Mouse (Mus musculus) midbrain, embryonic 12.5 days (tissue): ENCODE measurements around the gene Stk10. TPM values are rescaled to one million over a fixed set of nuclear protein-coding genes. Genes with fewer than 3 reads are reported as not detected.

Source experiments
- ATAC-seq: fragments of 200-750 bp; cut with Nextera tagmentation; 2 replicates; pipeline ENCODE4 v1.8.0; 2017; ENCODE audit warnings: low read depth, moderate TSS enrichment, moderate library complexity; ENCODE audit not compliant: low FRiP score
- H3K27ac ChIP-seq: fragments of 300-500 bp; sonication (generic); replicated peaks from 2 replicates; pipeline ENCODE4 v1.5.1; 2016; ENCODE audit warnings: mild to moderate bottlenecking
- H3K27me3 ChIP-seq: fragments of 300-500 bp; sonication (generic); 2 replicates; pipeline ENCODE4 v1.6.1; 2016; ENCODE audit warnings: mild to moderate bottlenecking
- H3K36me3 ChIP-seq: fragments of 300-500 bp; sonication (generic); 2 replicates; pipeline ENCODE4 v1.6.1; 2016
- H3K4me1 ChIP-seq: fragments of 300-500 bp; sonication (generic); 2 replicates; pipeline ENCODE4 v1.6.1; 2016
- H3K4me2 ChIP-seq: fragments of 300-500 bp; sonication (generic); replicated peaks from 2 replicates; pipeline ENCODE4 v1.6.1; 2016; ENCODE audit warnings: mild to moderate bottlenecking, moderate library complexity
- H3K4me3 ChIP-seq: fragments of 300-500 bp; sonication (generic); 2 replicates; pipeline ENCODE4 v1.5.1; 2016; ENCODE audit warnings: mild to moderate bottlenecking
- H3K9ac ChIP-seq: fragments of 300-500 bp; sonication (generic); replicated peaks from 2 replicates; pipeline ENCODE4 v1.6.1; 2016; ENCODE audit warnings: mild to moderate bottlenecking, moderate library complexity
- H3K9me3 ChIP-seq: fragments of 300-500 bp; sonication (generic); 2 replicates; pipeline ENCODE4 v1.6.1; 2016; ENCODE audit warnings: mild to moderate bottlenecking
- WGBS: fragments of 180-500 bp; shearing (Covaris S2); methylation state at CpG from one replicate; pipeline ENCODE4 v1.1.7; 2016; 5-methylcytosine and 5-hydroxymethylcytosine counted together
- polyA plus RNA-seq: library from polyadenylated mRNA; unstranded; fragments of >200 nt; fragmentation: Nextera tagmentation; extraction: Ambion mirVana; gene quantifications from 2 replicates; pipeline ENCODE4 v1.2.1, GENCODE M21; 2016

Stk10 gene
- polyA plus RNA-seq, 1 experiment from 2014 or later = 1.8 TPM

DNA sequence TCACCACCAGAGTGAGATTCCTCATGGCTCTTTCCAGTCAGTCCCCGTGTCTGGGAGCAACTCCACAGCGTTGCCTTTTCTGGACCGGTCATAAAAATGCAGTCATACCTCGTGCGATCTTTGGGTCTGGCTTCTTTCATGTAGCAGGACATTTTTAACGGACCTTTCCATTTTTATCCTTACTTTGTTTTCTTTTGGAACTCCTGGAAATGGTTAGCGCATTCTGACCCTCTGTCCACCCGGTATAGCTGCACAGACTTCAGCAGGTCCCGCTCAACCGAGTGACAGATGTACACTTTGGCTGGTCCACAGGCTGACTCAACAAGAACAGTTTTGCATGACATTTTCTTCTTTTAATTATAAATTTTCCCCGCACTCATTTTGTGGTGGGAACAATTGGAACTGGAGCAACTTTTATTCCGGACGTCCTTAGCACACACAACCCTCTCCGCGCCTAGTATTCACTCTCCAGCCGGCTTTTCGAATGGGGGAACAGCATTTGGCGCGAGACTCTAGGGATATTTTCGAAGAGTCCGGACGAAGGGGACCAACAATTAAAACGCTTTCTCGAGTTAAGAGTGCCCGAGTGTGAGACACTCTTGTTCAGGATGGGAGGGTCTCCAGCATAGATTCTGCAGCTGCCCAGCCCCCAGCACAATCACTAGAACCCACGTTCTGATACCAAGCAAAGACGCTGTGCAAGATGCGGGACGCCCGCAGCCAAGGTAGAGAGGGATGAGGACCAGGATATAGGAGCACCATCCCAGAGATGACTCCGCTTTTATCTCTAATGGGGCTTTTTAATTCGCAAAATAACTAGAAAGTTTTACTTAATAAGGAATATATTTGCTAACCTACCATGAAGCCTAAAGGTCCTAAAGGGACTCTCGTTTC is 987 bp upstream of the Stk10 start, which contains the start of gene Efcab9:
TSS of gene Efcab9 (minus strand) at position 211 of the 894 bp plus-strand sequence.
- peak; percentile 33; the same call in 1 of the 2 replicates for ATAC-seq
- H3K27ac ChIP-seq = no peak within 1 kb of the TSS

DNA sequence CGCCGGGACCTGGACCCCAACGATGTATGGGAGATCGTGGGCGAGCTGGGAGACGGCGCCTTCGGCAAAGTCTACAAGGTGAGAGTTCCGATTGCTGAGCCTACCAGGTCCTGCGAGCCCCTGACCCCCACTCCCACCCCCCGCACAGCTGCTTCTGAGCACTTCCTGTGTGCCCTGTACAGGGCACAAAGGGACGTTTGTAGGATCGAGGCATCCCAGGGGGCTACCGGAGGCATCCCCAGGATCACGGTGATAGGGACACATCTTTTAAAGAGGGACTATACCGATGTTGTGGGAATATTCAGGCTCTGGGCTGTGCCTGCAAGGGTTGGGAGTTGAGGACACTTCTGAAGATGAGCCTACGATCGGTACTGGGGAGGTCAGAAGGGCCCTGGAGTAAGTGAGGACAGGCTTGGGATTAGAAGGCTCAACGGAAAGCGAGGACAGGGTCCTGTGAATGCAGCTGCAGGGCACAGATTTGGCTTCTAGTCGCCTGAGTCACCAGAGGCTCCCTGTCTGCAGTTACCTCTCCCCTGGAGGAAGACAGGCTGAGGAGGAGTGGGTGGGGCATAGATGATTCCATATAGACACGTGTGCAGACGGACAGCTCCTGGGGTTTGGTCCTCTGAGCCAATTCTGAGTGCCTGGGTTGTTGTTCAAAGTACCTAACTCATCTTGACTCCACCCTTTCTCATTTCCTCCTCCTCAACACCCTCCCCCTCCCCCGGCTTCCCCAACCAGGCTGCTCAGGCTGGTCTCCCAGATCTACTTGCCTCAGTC is 567 bp downstream of the Stk10 start:
- peak; percentile 57 for ATAC-seq
- H3K4me2 ChIP-seq = peak overlapping the region; percentile 97
- H3K4me3 ChIP-seq = peak overlapping the region; percentile 67
- H3K4me1 ChIP-seq = peaks cover 33% of the 10 kb centered on the region
- WGBS = 1% methylated on average over 24 of the region's 24 CpGs
- no peak overlapping the region for H3K27ac ChIP-seq
- H3K36me3 ChIP-seq = no peaks in the 10 kb centered on the region
- peak overlapping the region; percentile 65 for H3K9ac ChIP-seq
- peaks cover 53% of the 10 kb centered on the region for H3K27me3 ChIP-seq
- no peaks in the 10 kb centered on the region for H3K9me3 ChIP-seq

More for the DNA sequence above, 987 bp upstream of the Stk10 start, which contains the start of gene Efcab9:
- H3K4me2 ChIP-seq = peak within 1 kb of the TSS; percentile 97
- H3K4me1 ChIP-seq = peaks cover 20% of the 10 kb centered on the region
- H3K27me3 ChIP-seq = peaks cover 53% of the 10 kb centered on the region
- H3K9me3 ChIP-seq = no peaks in the 10 kb centered on the region
- H3K9ac ChIP-seq = peak within 1 kb of the TSS; percentile 65
- 11% methylated on average over 33 of the region's 33 CpGs for WGBS
- no peaks in the 10 kb centered on the region for H3K36me3 ChIP-seq
- peak within 1 kb of the TSS; percentile 67 for H3K4me3 ChIP-seq

DNA sequence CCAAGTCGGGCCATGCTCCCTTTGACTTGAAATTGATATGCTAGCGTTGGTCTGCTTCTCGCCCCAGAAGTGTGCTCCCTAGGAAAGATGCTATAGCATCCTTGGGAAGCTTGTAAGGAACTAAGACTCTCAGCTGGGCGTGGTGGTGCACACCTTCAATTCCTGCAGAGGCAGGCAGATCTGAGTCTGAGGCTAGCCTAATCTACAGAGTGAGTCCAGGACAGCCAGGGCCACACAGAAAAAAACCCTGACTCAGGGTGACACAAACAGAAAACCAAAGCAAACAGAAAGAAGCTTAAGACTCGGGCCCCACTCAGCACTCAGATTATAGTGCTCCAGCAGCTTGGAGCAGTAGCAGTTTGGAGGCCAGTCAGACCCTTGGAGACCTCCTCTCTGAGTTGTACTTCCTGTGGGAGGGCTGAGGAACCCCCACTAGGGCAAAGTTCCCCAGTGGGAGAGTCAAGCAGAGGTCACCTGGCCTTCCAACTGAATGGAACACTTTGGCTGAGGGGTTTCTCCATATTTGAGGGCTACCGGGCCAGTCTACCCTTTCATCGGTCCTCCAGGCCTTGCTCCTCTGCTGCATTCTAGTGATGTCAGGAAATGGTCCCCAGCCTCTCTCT is 1.5 kb downstream of the Stk10 start:
- peaks cover 53% of the 10 kb centered on the region for H3K27me3 ChIP-seq
- H3K27ac ChIP-seq = no peak overlapping the region
- no peaks in the 10 kb centered on the region for H3K9me3 ChIP-seq
- H3K4me1 ChIP-seq = peaks cover 33% of the 10 kb centered on the region
- no peak overlapping the region for H3K4me3 ChIP-seq
- H3K36me3 ChIP-seq = no peaks in the 10 kb centered on the region
- no peak overlapping the region for H3K9ac ChIP-seq
- WGBS = 72% methylated on average over 7 of the region's 7 CpGs
- ATAC-seq = no peak
- H3K4me2 ChIP-seq = peak overlapping the region; percentile 97; the same call in 1 of the 2 replicates

DNA sequence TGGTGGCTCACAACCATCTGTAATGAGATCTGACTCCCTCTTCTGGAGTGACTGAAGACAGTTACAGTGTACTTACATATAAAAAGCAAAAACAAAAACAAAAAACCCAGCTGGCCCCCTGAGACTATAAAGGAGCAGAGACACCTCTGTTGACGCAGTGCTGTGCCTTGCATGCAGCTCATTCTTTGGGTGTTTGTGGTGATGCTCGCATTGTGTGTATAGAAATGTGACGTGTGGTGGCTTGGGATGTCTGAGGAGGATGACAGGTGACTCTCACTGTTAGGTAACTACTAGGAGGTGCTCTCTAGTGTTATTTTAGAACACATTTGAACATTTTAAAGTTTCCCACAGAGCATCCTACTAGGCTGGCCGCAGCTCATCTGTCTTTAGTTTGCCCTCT is 2.5 kb downstream of the Stk10 start:
- peaks cover 54% of the 10 kb centered on the region for H3K27me3 ChIP-seq
- 93% methylated on average over 4 of the region's 4 CpGs for WGBS

DNA sequence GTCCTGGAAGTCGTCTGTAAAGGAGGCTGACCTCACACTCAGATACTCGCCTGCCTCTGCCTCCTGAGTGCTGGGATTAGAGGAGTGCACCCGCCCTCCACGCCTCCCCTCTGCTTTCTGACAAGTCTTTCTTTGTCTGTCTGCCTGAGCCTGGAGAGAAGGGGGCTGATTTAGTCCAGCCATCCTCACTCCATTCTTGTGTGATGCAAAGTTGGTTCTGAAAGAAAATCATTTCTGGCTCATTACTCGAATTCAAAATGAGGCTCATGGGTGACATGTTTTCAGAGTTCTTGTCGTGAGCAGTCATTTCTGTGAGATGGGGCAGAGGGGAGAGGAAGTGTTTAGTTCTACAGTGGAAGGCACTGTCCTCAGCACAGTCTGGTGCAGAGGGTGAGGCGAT is 3.8 kb downstream of the Stk10 start:
- no peak overlapping the region for H3K4me3 ChIP-seq
- H3K4me1 ChIP-seq = peaks cover 33% of the 10 kb centered on the region
- ATAC-seq = no peak
- no peak overlapping the region for H3K27ac ChIP-seq
- peaks cover 43% of the 10 kb centered on the region for H3K27me3 ChIP-seq
- no peaks in the 10 kb centered on the region for H3K36me3 ChIP-seq
- H3K4me2 ChIP-seq = no peak overlapping the region
- no peak overlapping the region for H3K9ac ChIP-seq
- WGBS = 28% methylated on average over 7 of the region's 7 CpGs
- H3K9me3 ChIP-seq = no peaks in the 10 kb centered on the region

More for the DNA sequence above, 2.5 kb downstream of the Stk10 start:
- ATAC-seq = no peak
- no peak overlapping the region for H3K27ac ChIP-seq
- H3K4me1 ChIP-seq = peaks cover 33% of the 10 kb centered on the region
- H3K9me3 ChIP-seq = no peaks in the 10 kb centered on the region
- H3K9ac ChIP-seq = no peak overlapping the region
- H3K36me3 ChIP-seq = no peaks in the 10 kb centered on the region
- H3K4me2 ChIP-seq = no peak overlapping the region
- H3K4me3 ChIP-seq = no peak overlapping the region

DNA sequence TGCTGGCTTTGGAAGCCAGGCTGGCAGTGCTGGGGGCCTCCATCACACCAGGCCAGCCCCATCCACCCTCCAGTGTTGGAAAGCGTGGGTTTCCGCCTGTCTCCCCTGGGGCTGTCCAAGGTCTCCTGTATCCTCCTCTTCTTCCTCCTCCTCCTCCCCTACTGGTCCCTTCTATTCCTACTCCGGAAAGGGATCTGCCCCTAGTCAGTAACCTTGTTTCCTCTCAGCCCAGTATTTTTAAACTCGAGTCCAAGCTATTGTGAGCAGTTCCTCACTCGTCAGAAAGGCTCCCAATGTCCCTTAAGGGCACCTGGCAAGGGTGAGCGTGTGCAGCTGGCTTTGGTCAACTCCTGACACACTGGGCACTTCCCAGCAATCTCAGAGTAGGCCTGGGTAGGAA is 5.3 kb downstream of the Stk10 start:
- no peak for ATAC-seq
- 69% methylated on average over 6 of the region's 6 CpGs for WGBS
- Histone ChIP-seq H3K27ac (no peak overlapping the region), H3K4me3 (no peak overlapping the region), H3K9ac (no peak overlapping the region), H3K36me3 (no peaks in the 10 kb centered on the region), H3K4me1 (peaks cover 28% of the 10 kb centered on the region), H3K27me3 (peaks cover 36% of the 10 kb centered on the region), H3K4me2 (no peak overlapping the region), H3K9me3 (no peaks in the 10 kb centered on the region)

DNA sequence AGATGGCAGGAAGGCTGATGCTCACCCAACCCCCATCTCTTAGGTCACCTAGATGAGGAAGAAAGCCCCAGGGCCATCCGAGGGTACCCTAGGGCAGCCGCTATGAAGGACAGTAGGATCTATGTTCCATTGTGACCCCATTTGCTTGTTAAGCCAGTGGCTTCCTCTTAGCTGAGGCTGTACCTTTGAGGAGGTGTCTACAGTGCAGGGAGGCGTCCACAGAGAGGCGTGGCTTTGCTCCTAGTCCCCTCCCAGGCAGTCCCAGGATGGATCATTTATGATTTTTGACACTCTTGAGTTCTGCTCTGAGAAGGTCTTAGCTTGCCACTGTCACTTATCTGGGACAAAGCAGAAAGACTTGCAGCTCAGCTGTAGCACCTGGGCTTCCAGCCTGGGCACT is 5.7 kb downstream of the Stk10 start:
- Histone ChIP-seq H3K4me2 (no peak overlapping the region), H3K4me1 (peaks cover 24% of the 10 kb centered on the region), H3K9ac (no peak overlapping the region), H3K9me3 (no peaks in the 10 kb centered on the region), H3K27me3 (peaks cover 32% of the 10 kb centered on the region), H3K36me3 (no peaks in the 10 kb centered on the region), H3K4me3 (no peak overlapping the region), H3K27ac (no peak overlapping the region)
- WGBS = 89% methylated on average over 4 of the region's 4 CpGs
- ATAC-seq = no peak

DNA sequence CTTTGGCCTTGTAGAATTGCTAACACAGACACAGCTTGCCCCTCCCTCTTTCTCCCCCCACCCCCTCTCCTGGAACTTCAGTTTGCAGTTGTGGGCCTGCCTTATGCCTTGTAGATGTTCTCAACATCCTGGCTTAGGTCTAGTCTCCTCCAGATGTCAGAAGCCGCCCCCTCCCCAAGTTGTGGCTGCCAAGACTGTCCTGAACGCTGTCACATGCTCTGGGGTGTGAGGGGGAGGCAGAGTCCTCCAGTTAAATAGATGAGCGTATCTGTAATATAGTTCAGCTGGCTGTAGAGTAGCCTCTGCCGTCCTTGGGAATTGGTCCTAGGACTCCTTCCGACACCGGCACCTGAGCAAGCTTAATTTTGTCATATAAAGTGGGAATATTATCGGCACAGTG is 6.6 kb downstream of the Stk10 start:
- H3K4me3 ChIP-seq = no peak overlapping the region
- H3K9me3 ChIP-seq = no peaks in the 10 kb centered on the region
- no peak overlapping the region for H3K4me2 ChIP-seq
- ATAC-seq = no peak
- peaks cover 24% of the 10 kb centered on the region for H3K27me3 ChIP-seq
- no peak overlapping the region for H3K27ac ChIP-seq
- H3K36me3 ChIP-seq = no peaks in the 10 kb centered on the region
- H3K4me1 ChIP-seq = peaks cover 18% of the 10 kb centered on the region; the same call in 1 of the 2 replicates
- H3K9ac ChIP-seq = no peak overlapping the region
- 87% methylated on average over 7 of the region's 7 CpGs for WGBS

DNA sequence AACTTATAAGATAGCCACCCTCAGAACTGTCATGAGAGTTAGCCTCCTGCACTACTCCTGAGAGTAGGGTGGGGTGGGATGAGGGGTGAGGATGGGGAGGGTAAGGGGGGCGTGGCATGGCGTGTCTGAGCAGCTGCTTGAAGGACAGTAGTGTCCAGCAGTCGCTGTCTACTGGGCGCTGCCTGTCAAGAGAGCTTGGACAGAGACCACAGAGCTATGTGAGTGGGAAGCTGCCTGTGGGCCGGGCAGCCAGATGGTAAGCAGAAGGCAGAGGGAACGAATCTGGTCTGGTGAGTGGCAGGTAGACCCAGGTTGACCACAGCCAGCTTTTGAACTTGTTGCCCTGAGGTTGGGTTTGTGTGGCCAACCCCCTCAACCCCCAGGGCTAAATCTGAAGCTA is 7.4 kb downstream of the Stk10 start:
- no peak for ATAC-seq
- peaks cover 16% of the 10 kb centered on the region; the same call in 1 of the 2 replicates for H3K27me3 ChIP-seq
- H3K9ac ChIP-seq = no peak overlapping the region
- H3K36me3 ChIP-seq = no peaks in the 10 kb centered on the region
- no peaks in the 10 kb centered on the region for H3K9me3 ChIP-seq
- H3K4me2 ChIP-seq = no peak overlapping the region
- no peak overlapping the region for H3K4me3 ChIP-seq
- H3K27ac ChIP-seq = no peak overlapping the region
- WGBS = 90% methylated on average over 6 of the region's 6 CpGs
- peaks cover 18% of the 10 kb centered on the region; the same call in 1 of the 2 replicates for H3K4me1 ChIP-seq

DNA sequence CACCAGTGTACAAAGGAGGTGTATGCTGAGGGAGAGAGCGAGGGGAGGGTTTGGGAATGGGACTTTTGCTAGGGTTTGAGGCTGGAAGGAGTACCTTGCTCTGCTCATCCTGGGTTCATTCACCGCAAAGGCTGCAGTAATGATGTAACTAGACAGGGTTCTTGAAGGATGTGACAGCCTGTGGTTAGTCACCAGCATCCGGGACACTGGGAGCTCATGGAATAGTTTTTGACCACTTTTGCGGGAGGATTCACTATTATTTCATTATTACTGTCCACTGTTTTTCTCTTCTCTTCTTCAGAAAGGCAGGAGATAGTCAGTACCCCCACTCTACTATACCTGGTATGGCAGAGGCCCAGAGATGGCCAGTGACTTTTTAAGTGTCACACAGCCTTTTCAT is 9.1 kb downstream of the Stk10 start:
- no peak overlapping the region for H3K27ac ChIP-seq
- H3K27me3 ChIP-seq = peaks cover 12% of the 10 kb centered on the region; the same call in 1 of the 2 replicates
- 91% methylated on average over 4 of the region's 4 CpGs for WGBS
- H3K9me3 ChIP-seq = no peaks in the 10 kb centered on the region
- peaks cover 16% of the 10 kb centered on the region; the same call in 1 of the 2 replicates for H3K4me1 ChIP-seq
- no peaks in the 10 kb centered on the region for H3K36me3 ChIP-seq
- no peak overlapping the region for H3K4me2 ChIP-seq
- no peak for ATAC-seq
- no peak overlapping the region for H3K9ac ChIP-seq
- no peak overlapping the region for H3K4me3 ChIP-seq

DNA sequence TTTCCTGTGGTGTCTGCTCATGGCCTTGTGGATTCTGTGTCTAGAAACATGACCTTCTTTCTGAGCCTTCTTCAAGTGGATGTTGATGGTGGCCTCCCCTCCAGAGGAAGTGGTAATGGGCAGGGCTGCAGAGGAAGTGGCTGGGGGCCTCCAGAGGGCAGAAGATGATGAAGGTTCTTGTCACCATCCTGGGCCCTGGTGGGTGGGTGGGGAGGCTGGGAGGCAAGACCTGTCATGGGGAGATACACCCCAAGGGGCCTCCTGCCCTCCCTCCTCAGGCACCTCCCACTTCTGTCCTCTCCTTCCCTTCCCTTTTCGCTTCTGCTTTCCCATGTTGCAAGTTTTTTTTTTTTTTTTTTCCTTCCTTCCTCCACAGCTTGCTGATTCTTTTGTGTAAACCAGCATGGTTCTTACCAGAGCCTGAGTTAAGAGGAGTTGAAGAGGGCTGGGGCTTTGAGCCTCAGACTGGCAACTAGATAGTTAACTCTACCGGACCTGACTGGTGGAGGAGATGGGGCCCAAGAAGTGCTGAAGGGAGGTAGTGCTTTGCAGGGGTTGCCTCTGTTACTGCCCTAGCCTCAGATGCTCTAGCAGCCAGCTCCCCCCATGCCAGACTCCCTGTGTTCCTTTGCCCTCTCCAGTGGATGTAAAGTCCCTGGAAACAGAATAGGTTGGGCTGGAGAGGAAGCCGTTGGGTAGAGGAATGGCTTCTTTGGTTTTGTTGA is 9.7 kb downstream of the Stk10 start:
- Histone ChIP-seq H3K4me2 (no peak overlapping the region), H3K9me3 (no peaks in the 10 kb centered on the region), H3K4me3 (no peak overlapping the region), H3K9ac (no peak overlapping the region), H3K36me3 (no peaks in the 10 kb centered on the region), H3K27ac (no peak overlapping the region), H3K27me3 (peaks cover 12% of the 10 kb centered on the region; the same call in 1 of the 2 replicates), H3K4me1 (peaks cover 10% of the 10 kb centered on the region; the same call in 1 of the 2 replicates)
- 45% methylated on average over 2 of the region's 3 CpGs for WGBS
- no peak for ATAC-seq
